Comparison of ENCODE assay signal across 11 mouse cellular contexts in genomic region chr7:141222696-141223215, GRCm38 (mm10). TPM values are rescaled to one million over a fixed set of nuclear protein-coding genes. Genes with fewer than 3 reads are reported as not detected.
DNase-seq lines count a peak whose midpoint lies in the region; ATAC-seq lines count a peak whose summit lies in the region.
"Had no signal": no experiment of that assay in that cellular context is flagged by ENCODE, and none has a peak within 500 bp of the region (broad histone marks: within the 10 kb centered on the region; RNA-seq: fewer than 3 reads in every experiment).

No protein-coding gene starts in this region.

- 88% methylated on average over 4 of the region's 4 CpGs for WGBS in liver, embryonic 11.5 days
- WGBS in forebrain, embryonic 12.5 days = 95% methylated on average over 4 of the region's 4 CpGs
- WGBS in limb, embryonic 11.5 days = 88% methylated on average over 4 of the region's 4 CpGs
- WGBS in neural tube, embryonic 13.5 days = 92% methylated on average over 4 of the region's 4 CpGs

- no peak for DNase-seq in liver, embryonic 11.5 days (ENCODE audit: low spot score)
- DNase-seq in liver = no peak
- no peak for DNase-seq in limb, embryonic 11.5 days (ENCODE audit: low spot score)
- no peak for DNase-seq in layer of hippocampus, adult 8-10 months (ENCODE audit: low spot score in 2 of 2)
- DNase-seq in urinary bladder, adult 18-20 months (ENCODE audit: low spot score in 2 of 2) = no peak
- DNase-seq in urinary bladder, postnatal 4 days (ENCODE audit: low spot score in 2 of 2) = no peak
- DNase-seq: cerebellum, postnatal 36 days; kidney, adult 11 months; thymus, postnatal 25 days had no signal

- no peaks in the 10 kb centered on the region for H3K27me3 ChIP-seq in liver, embryonic 11.5 days (replicated peaks; ENCODE audit: control insufficient read depth, insufficient read depth, low read length)
- no peaks in the 10 kb centered on the region for H3K27me3 ChIP-seq in forebrain, embryonic 12.5 days
- no peaks in the 10 kb centered on the region for H3K27me3 ChIP-seq in limb, embryonic 11.5 days (ENCODE audit: control insufficient read depth, insufficient read depth, low read length)
- no peaks in the 10 kb centered on the region for H3K27me3 ChIP-seq in neural tube, embryonic 13.5 days

- peak overlapping the region; percentile 97 for H3K4me2 ChIP-seq in liver, embryonic 11.5 days
- H3K4me2 ChIP-seq in forebrain, embryonic 12.5 days = peak overlapping the region; percentile 85; the same call in 1 of the 2 replicates
- H3K4me2 ChIP-seq in limb, embryonic 11.5 days (ENCODE audit: low read depth, severe bottlenecking) = no peak overlapping the region
- peak overlapping the region; percentile 69 for H3K4me2 ChIP-seq in neural tube, embryonic 13.5 days

- no peak overlapping the region for H3K9ac ChIP-seq in liver, embryonic 11.5 days (ENCODE audit: low read depth, low read length)
- H3K9ac ChIP-seq in forebrain, embryonic 12.5 days = no peak overlapping the region
- no peak overlapping the region for H3K9ac ChIP-seq in limb, embryonic 11.5 days (ENCODE audit: low read length)
- H3K9ac ChIP-seq in neural tube, embryonic 13.5 days = peak overlapping the region; percentile 71; the same call in 1 of the 2 replicates

- no peaks in the 10 kb centered on the region for H3K9me3 ChIP-seq in liver, embryonic 11.5 days (ENCODE audit: control insufficient read depth, low read length)
- H3K9me3 ChIP-seq in forebrain, embryonic 12.5 days = no peaks in the 10 kb centered on the region
- H3K9me3 ChIP-seq in limb, embryonic 11.5 days (ENCODE audit: control insufficient read depth, low read length) = no peaks in the 10 kb centered on the region
- H3K9me3 ChIP-seq in neural tube, embryonic 13.5 days = no peaks in the 10 kb centered on the region

- no peak overlapping the region for H3K4me3 ChIP-seq in liver, embryonic 11.5 days (ENCODE audit: low read depth, low read length)
- H3K4me3 ChIP-seq in forebrain, embryonic 12.5 days (replicated peaks) = no peak overlapping the region
- H3K4me3 ChIP-seq in limb, embryonic 11.5 days (ENCODE audit: low read depth, low read length) = no peak overlapping the region
- no peak overlapping the region for H3K4me3 ChIP-seq in neural tube, embryonic 13.5 days

- no peak for ATAC-seq in liver, embryonic 11.5 days (replicated peaks; ENCODE audit: low FRiP score)
- ATAC-seq in forebrain, embryonic 12.5 days (ENCODE audit: low FRiP score) = no peak
- no peak for ATAC-seq in limb, embryonic 11.5 days (ENCODE audit: insufficient number of reproducible peaks, low FRiP score, low TSS enrichment, low read depth)
- ATAC-seq in neural tube, embryonic 13.5 days (ENCODE audit: low read depth) = no peak

- peaks cover 10% of the 10 kb centered on the region; the same call in 1 of the 2 replicates for H3K36me3 ChIP-seq in liver, embryonic 11.5 days (ENCODE audit: control insufficient read depth, insufficient read depth, low read length)
- H3K36me3 ChIP-seq in forebrain, embryonic 12.5 days (replicated peaks) = peaks cover 18% of the 10 kb centered on the region
- no peaks in the 10 kb centered on the region; the same call in 1 of the 2 replicates for H3K36me3 ChIP-seq in limb, embryonic 11.5 days (ENCODE audit: control insufficient read depth, insufficient read depth, low read length)
- H3K36me3 ChIP-seq in neural tube, embryonic 13.5 days = peaks cover 5% of the 10 kb centered on the region; the same call in 1 of the 2 replicates

- peak overlapping the region; percentile 89 for H3K27ac ChIP-seq in liver, embryonic 11.5 days (ENCODE audit: low read depth, low read length)
- H3K27ac ChIP-seq in forebrain, embryonic 12.5 days = peak overlapping the region; percentile 86
- peak overlapping the region; percentile 63; the same call in 1 of the 2 replicates for H3K27ac ChIP-seq in limb, embryonic 11.5 days (replicated peaks; ENCODE audit: low read depth, low read length)
- peak overlapping the region; percentile 87 for H3K27ac ChIP-seq in neural tube, embryonic 13.5 days (replicated peaks)

- H3K4me1 ChIP-seq in liver, embryonic 11.5 days (replicated peaks; ENCODE audit: control insufficient read depth, insufficient read depth, low read length) = peaks cover 30% of the 10 kb centered on the region
- peaks cover 23% of the 10 kb centered on the region for H3K4me1 ChIP-seq in forebrain, embryonic 12.5 days
- H3K4me1 ChIP-seq in limb, embryonic 11.5 days (ENCODE audit: control insufficient read depth, insufficient read depth, low read length) = peaks cover 12% of the 10 kb centered on the region
- peaks cover 28% of the 10 kb centered on the region for H3K4me1 ChIP-seq in neural tube, embryonic 13.5 days (replicated peaks)

RNA-seq across cellular contexts. Expression of gene Phrf1, which starts 5.8 kb away (rescaled TPM):
- 70.9 and 81.0 TPM in 2 replicates for polyA plus RNA-seq in liver, embryonic 11.5 days (2014; fragmentation: Nextera tagmentation; extraction: Ambion mirVana)
- polyA plus RNA-seq in forebrain, embryonic 12.5 days (2016; fragmentation: Nextera tagmentation; extraction: Ambion mirVana) = 106 and 107 TPM in 2 replicates
- polyA plus RNA-seq in limb, embryonic 11.5 days (2014; fragmentation: Nextera tagmentation; extraction: Ambion mirVana) = 83.4 and 93.5 TPM in 2 replicates
- polyA plus RNA-seq in neural tube, embryonic 13.5 days (2015; fragmentation: Nextera tagmentation; extraction: Ambion mirVana) = 71.4 and 74.1 TPM in 2 replicates
- total RNA-seq in layer of hippocampus, adult 8-10 months (2022) = 10 to 100 TPM; 68.4 to 95.2 (median 79.3) TPM

RNA-seq across cellular contexts. Expression of gene Rassf7, which starts 7.1 kb away (rescaled TPM):
- polyA plus RNA-seq in liver, embryonic 11.5 days (2014; fragmentation: Nextera tagmentation; extraction: Ambion mirVana) = 35.1 TPM in 2 replicates
- polyA plus RNA-seq in forebrain, embryonic 12.5 days (2016; fragmentation: Nextera tagmentation; extraction: Ambion mirVana) = 35.4 and 38.5 TPM in 2 replicates
- polyA plus RNA-seq in limb, embryonic 11.5 days (2014; fragmentation: Nextera tagmentation; extraction: Ambion mirVana) = 32.5 and 38.8 TPM in 2 replicates
- 29.8 and 31.7 TPM in 2 replicates for polyA plus RNA-seq in neural tube, embryonic 13.5 days (2015; fragmentation: Nextera tagmentation; extraction: Ambion mirVana)
- total RNA-seq in layer of hippocampus, adult 8-10 months (2022) = 1 to 10 TPM in 2 of 4 experiments, under 1 TPM in 2; 0.71 to 2.0 (median 1.00) TPM

RNA-seq across cellular contexts. Expression of gene Lmntd2, which starts 8.9 kb away (rescaled TPM):
- 1.8 and 2.6 TPM in 2 replicates for polyA plus RNA-seq in liver, embryonic 11.5 days (2014; fragmentation: Nextera tagmentation; extraction: Ambion mirVana)
- polyA plus RNA-seq in forebrain, embryonic 12.5 days (2016; fragmentation: Nextera tagmentation; extraction: Ambion mirVana) = 3.3 and 3.7 TPM in 2 replicates
- polyA plus RNA-seq in limb, embryonic 11.5 days (2014; fragmentation: Nextera tagmentation; extraction: Ambion mirVana) = 3.8 and 5.1 TPM in 2 replicates
- polyA plus RNA-seq in neural tube, embryonic 13.5 days (2015; fragmentation: Nextera tagmentation; extraction: Ambion mirVana) = 1.3 and 1.5 TPM in 2 replicates
- not detected for total RNA-seq in layer of hippocampus, adult 8-10 months (2022)

RNA-seq across cellular contexts. Expression of gene Lrrc56, which starts 28.8 kb away (rescaled TPM):
- 20.8 and 20.9 TPM in 2 replicates for polyA plus RNA-seq in liver, embryonic 11.5 days (2014; fragmentation: Nextera tagmentation; extraction: Ambion mirVana)
- 14.2 and 16.0 TPM in 2 replicates for polyA plus RNA-seq in forebrain, embryonic 12.5 days (2016; fragmentation: Nextera tagmentation; extraction: Ambion mirVana)
- polyA plus RNA-seq in limb, embryonic 11.5 days (2014; fragmentation: Nextera tagmentation; extraction: Ambion mirVana) = 11.7 and 12.5 TPM in 2 replicates
- polyA plus RNA-seq in neural tube, embryonic 13.5 days (2015; fragmentation: Nextera tagmentation; extraction: Ambion mirVana) = 7.6 and 9.0 TPM in 2 replicates
- total RNA-seq in layer of hippocampus, adult 8-10 months (2022) = 1 to 10 TPM; 3.6 to 5.6 (median 5.1) TPM

RNA-seq across cellular contexts. Expression of gene Hras, which starts 29.0 kb away (rescaled TPM):
- polyA plus RNA-seq in liver, embryonic 11.5 days (2014; fragmentation: Nextera tagmentation; extraction: Ambion mirVana) = 112 and 118 TPM in 2 replicates
- 79.1 and 89.4 TPM in 2 replicates for polyA plus RNA-seq in forebrain, embryonic 12.5 days (2016; fragmentation: Nextera tagmentation; extraction: Ambion mirVana)
- 98.7 and 99.1 TPM in 2 replicates for polyA plus RNA-seq in limb, embryonic 11.5 days (2014; fragmentation: Nextera tagmentation; extraction: Ambion mirVana)
- polyA plus RNA-seq in neural tube, embryonic 13.5 days (2015; fragmentation: Nextera tagmentation; extraction: Ambion mirVana) = 130 and 139 TPM in 2 replicates
- 100 to 1,000 TPM; 181 to 211 (median 191) TPM for total RNA-seq in layer of hippocampus, adult 8-10 months (2022)
